Mouse (Mus musculus) mesoderm, embryonic 11.5 days (tissue): ENCODE measurements around the gene Trim66.

Experiments
- DNase-seq: peaks from one replicate; pipeline ENCODE4 v3.0.0-alpha.2; 2012; ENCODE audit warnings: low read depth, low spot score

Trim66 gene

DNA sequence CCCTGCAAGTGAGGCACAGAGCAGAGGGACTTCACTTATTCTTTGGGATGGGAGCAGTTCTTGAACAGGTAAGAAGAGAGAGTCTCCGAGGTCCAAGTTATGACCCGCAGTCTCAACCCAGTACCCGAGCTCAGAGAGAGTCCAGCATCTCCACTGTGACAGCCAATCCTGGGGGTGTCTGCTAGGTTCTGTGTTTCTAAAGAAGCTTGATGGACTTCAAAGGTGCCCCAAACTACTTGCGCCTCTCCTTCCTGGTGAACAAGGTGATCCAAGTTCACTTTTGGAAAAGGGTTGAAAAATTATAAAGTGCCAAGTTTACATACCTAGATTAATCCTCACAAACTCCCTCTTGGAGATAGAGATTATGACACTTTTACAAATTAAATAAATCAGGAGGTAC is at the start of gene Trim66:
Gene Trim66, minus strand, starts transcription at position 101 of the 400 bp plus-strand sequence.
- DNase-seq: no peak

DNA sequence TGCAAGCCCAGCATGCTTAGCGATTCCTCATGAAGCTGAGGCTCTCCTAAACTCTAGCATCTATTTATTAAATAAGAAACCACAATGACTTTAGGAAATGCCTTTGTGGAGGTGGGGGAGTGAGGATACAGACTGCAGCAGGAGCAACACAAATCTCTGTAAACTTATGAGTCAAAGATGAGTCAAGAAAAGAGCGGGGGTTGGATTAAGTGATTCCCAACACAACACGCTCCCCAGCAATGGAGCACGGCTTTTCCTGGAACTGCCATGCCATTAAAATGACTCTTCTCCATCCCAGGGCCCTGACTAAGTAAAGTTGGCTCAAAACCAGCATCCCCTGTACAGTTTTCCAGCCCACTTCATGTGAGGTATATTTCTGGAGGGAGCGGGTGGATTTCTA is 38.8 kb upstream of the Trim66 start:
- DNase-seq: no peak

DNA sequence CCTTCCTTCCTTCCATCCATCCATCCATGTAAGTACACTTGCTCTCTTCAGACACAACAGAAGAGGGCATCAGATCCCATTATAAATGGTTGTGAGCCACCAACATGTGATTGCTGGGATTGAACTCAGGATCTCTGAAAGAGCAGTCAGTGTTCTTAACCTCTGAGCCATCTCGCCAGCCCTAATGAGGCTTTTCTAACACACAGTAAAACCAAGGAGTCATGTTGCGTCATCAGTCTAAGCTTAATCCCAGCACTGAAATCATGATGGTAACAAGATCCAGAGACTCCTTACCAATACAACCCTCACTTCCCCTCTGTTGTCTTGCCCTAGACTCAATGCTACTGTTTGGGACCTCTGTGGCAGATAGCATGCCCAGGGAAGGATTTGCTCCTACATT is 38.3 kb upstream of the Trim66 start:
- no peak for DNase-seq

DNA sequence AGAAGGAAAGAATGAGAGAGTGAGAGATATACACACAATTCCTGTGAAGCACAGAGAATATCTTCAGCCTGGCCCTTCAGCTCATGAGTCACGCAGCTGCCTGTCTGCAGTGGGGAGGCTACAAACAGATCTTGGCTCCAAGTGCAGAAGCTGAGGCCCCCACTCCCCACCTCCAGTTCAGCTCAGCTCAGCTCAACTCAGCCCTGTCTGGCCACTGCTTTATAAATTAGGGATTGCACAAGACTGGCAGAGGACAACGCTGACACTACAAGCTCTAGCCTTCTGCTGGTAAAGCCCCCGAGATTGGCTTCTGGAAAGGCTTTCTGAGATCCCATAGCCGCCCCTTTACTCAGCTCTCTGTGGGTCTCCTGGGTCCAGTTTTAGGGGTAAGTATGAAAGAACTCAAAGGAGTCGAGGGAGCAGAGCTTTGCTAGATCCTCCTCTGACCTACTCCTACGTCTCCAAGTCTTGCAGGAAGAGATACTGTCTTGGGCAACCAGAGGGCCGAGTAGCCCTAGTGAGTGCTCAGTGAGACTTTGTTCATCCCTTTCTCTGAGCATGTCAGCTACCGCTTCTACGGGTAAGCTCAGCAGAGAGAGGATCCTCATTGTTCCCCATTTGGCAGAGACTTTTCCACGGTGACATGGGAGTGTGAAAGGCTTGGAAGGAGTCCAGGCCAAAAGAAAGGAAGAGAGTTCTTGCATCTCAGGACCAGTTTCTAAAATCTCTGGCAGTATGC is 37.5 kb upstream of the Trim66 start:
- no peak for DNase-seq

DNA sequence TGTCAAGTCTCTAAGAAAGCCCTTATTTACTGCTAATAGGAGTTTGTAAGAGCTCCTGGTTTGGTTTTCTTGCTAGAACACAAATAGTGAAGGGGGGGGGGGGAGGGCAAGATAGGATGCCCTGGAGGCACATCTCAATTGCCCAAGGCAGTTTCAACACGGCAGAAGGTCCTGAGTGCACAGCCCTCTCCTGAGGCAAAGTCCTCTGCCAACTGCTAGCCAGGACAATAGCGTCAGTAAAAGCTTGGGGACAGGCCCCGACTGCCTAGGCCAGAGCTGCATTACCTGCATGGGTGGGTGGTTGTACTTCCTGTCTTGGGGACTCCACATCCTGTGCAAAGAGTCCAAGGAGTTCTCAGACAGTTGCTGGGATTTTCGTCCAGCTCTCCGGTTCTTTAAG is 36.9 kb upstream of the Trim66 start:
- DNase-seq: no peak

DNA sequence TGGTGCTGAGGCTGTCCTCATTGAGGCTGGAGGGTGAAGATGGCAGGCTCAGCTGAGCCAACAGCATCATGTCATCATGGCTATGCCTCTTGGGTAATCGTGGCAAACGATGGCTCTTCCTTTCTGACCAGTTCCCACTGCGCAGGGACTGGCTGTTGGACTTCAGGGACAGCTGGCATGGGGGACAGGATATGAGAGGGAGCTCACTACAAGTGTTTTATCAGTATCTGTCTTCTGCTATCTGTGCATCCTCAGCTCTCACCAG is 34.4 kb upstream of the Trim66 start:
- DNase-seq: no peak

DNA sequence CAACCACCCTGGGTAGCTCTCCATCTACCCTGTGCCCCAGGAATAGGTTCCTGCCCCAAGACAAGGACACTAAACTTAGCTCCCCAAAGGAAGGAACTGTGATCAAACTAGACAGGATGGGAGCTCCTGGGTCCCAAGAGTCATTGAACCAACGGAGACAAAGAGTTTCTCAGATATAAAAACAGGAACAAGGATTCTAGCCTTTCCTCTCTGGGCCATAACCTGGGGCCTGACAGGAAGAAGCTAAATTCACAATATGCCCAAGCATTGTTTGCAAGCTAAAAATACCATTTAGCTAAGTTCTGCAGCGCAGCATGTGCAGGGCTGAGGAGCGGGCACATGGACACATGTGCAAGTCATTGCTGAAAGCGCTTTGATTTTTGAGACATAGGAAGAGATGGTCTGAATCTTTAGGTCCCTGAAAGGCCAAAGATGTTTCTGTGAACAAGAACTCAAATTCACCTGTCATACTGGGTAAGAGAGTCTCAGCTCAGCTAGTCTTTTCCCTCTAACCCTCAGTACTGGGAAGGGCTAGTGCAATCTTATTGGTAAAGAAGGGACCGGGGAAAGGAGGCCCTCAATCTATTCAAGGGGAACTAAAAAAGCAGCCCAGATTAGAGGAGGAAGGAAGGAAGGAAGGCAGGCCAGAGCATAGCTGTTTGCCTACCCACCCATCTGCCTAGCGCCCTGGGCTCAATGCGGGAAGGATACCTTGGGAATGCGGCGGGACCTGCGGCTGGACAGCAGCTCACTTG is 33.9 kb upstream of the Trim66 start:
- DNase-seq: no peak

DNA sequence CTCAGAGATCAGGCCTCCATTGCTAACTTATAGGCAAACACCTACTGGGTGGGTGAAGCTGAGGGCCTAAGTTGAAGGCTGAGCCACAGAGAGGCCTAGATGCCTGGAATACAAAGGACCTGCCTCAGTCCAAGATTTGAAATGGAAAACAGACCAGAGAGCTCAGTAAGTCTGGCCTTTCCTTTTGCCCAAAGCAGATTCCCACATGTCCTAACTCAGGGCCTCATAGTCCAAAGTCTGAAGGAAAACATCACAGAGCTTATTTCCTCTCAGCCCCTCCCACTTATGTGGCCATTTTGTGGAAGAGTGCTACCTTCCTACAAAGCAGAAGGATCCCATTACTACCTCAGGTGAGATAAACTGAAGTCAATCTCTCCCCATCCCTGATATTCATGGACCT is 33.0 kb upstream of the Trim66 start:
- DNase-seq: no peak

DNA sequence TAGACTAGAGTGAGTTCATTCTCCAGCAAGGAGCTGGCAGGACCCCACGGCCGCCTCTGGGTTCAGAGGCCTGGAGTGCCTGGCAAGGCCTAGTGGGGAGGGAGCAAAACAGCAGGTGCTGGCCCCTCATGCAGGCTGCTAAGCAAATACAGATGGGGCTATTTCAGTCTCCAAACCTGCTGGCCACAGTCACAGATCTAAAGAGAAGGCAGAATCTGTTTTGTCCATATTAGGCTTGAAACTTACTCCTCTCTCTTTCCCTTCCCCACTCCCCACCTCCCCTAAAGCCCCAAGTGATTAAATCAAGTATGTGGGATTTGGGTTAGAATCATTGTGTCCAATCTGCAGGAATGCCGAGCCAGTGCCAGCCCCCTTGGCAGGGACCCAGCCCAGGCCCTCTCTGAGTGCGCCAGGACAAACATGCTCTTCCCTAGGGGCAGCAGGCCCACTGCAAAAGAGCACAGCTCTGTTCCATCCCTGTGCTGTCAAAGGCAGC is 28.6 kb upstream of the Trim66 start:
- DNase-seq: no peak

DNA sequence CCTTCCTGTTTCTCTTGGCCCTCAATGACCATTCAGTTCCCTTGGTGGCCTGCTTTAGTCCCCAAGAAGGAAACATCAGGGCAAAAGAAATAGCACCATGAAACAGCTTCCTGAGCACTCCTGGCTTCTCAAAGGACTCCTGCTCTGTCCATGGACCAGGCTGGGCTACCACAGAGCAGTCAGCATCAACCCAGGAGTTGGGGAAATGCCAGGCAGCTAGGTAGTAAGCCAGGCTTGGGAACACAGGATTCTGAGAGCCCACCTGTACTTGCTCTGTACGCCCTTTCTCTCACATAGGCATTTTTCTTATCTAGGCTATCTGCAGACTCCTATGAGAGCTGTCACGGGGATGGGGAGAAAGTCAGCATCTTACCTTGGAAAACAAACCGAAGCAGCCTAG is 27.0 kb upstream of the Trim66 start:
- no peak for DNase-seq

DNA sequence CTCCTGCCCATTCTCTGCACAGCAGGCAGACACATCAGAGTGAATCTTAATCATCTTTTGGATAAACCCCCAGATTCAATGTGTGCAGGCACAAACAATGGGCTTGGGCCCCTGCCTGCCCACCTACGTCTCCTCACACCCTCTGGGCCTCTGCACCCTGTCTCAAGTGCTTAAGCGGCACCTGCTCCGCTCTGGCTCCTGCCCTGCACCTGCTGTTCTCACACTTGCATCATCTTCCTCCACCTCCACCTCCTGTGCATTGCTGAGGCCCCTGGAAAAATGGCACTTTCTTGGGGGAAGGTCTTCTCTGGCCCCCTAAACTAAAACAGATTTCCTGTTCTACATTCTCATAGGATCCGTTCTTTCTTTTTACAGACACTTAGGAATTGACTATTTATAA is 26.0 kb upstream of the Trim66 start:
- DNase-seq: no peak

DNA sequence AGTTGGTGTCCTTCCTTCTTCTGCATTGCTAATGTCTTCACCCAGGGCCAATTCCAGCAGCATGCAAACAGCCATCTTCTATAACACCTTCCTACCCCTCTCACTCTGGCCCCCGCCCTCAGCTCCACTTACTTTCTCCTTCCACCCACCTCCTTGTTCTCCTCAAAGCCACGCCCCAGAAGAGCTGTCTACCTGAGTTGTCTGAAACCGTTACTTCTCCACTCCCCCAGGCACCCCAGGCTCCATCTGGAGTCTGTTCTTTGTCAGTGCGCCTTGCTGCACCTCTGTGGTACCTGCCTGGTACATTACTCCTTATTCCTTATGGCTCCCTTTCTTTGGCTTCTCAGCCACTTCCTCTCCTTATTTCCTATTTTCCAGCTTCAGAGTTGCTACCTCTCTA is 25.2 kb upstream of the Trim66 start:
- no peak for DNase-seq

DNA sequence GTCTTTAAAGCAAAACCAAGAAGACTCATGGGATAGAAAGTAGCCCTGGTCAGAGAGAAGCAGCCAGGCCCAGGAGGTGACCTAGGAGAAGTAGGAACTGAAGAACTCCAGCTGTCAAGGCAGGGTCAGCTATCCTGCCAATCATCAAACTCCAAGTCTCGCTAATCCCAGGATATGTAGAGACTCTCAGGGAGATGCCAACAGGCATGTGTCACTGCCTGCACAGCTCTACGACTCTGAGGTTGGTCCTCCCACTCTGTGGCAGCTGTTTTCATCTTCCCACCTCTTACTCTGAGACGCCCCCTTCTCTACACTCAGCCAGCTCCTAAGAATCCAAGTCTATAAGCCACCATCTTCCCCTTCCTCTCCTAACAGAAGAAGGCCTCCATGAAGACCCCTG is 24.8 kb upstream of the Trim66 start:
- DNase-seq: no peak

DNA sequence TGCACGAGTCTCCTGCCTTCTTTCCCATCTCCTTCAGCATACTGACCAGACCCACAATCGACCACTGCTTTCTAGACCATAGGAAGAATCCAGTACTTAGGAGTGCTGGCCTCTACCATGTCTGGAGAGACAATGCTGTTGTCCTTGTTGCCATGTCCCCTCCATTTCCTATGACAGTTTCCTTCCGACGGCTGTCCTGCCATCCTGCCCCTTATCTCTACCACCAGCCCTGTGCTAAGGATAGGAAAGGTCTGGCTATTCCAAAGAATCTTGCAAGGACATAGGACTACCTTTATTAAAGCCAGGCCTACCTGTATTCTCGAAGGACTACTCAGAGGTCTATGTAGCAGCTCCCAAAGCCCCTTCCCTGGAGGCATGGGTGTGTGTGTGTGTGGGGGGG is 23.6 kb upstream of the Trim66 start:
- DNase-seq: no peak

DNA sequence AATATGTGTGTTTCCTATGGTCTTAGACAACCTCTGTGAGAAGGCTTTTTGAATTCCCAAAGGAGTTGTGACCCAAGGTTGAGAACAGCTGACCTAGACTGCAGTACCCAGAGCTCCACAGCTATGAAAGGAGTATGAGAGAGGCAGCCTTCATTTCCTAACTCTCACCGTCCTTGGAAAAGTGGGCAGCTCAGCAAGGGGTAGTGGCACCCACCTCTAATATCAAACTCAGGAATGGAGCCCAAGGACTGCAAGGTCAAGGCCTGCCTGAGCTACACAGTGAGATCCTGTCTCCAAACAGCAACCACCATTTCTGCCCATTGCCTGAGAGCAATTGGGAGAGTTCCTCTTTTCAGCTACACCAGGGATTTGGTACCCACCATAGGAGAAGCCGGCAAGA is 21.8 kb upstream of the Trim66 start:
- no peak for DNase-seq

DNA sequence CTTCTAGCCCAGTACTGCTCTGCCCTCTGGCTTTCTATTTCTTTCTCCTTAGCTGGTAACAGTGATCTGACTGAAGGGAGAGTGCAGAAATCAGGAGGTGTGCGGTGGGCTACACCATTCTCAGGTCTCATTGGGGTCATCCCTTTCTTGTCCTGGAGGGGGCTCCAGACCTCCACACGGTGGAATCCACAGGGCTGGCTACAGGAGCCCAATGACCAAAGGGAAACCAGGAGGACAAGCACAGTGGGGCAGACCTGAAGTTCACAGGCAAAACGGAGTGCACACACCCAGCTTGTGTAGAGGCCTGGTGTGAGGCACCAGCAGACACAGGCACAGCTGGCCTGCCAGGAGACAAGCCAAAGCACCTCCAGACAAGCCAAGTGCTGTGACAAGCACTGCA is 20.4 kb upstream of the Trim66 start:
- DNase-seq: peak; percentile 55

DNA sequence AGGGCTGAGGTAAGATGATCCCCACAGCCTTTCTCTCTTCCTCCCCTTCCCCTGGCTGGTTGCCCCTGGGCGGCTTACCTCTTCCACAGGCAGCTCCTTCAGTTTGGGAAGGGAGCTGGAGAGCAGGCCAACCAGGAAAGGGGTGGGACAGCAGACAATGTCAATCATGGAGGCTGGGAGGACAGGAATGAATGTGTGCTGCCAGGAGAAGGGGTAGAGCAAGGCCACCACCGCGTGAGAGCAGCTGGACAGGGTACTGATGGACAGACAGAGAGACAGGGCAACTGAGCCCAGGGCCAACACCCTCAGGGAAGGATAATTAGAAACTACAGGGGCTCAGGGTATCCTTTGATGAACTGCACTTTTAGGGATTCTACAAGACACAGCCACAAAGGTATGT is 19.6 kb upstream of the Trim66 start:
- DNase-seq: no peak

DNA sequence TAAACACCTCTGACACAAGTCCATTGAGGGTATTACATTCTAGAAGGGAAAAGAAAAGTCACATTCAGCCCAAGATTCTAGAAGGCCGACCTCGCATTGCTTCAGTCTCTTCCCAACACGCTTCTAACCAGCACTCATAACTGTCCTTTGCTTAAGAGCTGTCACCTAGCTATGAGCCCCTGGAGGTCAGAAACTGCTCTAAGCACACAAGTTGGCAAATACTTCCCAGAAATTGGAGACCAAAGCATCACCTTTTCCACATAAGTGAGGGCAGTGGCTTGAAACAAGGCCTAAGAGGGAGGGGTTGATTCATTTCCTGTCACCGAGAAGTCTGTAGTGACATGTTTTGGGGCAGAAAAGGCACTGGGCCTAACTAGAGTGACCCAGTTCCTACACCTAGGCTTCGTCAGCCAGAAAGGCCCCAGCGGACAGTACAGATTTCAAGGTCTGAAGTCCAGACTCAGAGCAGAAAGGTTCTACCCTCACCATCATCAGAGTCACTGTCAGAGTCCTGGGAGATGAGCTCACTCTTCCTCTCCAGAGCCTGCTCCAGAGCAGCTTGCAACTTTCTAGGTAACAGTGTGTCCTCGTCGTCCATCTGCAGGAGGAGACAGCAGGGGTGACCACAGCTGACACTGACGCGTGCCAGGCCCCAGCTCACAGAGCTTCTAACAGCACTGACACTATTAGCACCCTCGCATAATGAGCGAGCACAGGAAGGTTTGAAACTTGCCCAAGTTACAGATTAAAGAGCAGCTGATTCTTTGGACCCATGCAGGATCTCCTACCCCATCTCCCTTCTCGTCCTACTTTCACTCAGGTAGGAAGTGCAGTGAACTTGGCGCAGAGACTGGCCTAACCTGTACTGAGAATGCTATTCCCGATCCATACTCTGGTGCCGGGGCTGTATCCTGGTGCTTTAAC is 18.1 kb upstream of the Trim66 start:
- no peak for DNase-seq

DNA sequence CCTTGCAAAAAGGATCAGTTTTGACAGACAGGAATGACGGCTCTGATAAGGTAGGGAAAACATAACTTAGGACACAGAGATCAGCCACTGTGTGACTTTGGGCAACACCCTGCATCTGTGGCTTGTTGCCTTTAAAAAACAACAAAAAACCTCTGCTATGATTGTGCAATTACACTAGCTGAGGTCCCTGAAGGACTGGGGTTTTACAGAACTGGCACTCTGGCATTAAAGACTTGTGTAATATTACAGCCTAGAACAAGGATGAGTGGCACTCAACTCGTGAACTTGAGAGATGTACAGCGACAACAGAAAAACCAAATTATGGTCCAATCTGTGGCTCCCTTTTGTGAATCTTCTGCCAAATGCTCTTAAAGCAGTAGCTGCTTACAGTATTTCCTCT is 16.8 kb upstream of the Trim66 start:
- no peak for DNase-seq

DNA sequence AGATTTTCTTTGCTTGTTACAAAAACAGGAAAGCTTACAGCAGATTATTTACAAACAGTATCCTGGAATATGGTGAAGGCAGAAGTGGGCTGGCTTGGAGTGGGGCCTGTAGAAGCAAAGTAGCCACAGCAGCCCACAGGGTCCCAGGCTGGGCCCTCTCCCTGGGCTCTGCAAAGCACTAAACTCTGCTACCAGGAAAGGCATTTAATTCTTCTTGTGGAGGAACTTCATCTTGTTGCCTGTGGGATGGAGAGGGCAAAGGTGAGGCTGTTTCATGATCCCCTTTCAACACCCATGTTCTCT is 16.5 kb upstream of the Trim66 start:
- no peak for DNase-seq

DNA sequence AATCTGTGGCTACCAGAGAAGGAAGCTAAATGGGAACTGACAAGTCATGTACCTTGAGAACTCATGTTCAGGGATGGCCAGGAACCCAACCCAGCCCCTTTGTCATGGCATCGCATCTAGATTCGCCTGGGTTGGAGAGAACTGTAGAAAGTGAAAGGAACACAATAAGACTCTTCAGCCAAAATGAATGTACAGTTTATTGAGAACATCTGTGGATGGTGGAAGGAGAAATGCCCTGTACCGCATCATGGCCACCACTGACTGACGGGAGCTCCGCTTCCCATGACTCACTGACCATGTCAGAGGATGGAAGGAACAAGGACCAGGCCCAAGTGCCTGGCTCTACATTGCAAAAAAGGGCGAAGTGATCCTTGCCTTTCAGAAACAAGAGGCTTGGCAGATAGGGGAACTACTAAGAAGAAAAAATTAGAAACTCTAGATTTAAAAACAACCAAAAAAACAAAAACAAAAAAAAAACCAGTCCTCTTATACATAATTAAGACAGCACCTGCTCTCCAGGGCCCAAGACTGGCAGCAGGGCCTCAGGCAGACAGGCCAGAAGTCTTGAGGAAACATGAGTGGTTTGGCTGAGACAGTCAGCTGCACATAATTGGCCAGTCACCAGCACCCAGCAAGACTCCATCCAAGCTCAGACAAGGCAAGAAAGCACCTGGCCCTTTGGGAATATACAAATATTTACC is 16.0 kb upstream of the Trim66 start:
- DNase-seq: no peak

DNA sequence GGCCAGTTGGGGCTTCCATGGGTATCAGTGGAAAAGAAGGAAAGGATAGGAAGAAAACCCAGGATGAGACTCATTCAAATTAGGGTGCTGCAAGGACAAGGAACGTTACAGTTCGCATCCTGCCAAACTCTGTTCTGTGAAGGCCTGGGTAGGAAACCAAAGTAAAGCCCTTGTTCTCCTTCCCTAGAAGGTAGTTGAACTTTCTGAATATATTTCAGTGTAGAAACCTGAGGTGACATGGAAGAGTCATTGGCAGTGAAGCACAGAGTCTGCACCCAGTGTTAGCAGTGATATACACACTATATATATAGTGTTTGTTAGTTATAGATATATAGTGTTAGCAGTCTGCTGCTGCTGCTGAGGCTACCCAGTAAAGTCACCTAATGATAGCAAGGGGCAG is 15.4 kb upstream of the Trim66 start:
- no peak for DNase-seq
